Mouse (Mus musculus): Measurements from ENCODE around the gene Map2k1. TPM values are rescaled to one million over a fixed set of nuclear protein-coding genes. Genes with fewer than 3 reads are reported as not detected.
"Not testable (repeated sequence)": the region's sequence is repeated elsewhere in the genome, so short reads cannot be mapped to it uniquely, and the experiment has no call there.

Map2k1 gene
- polyA plus RNA-seq, 1 experiment from 2014 or later: 100 TPM

GRCm38 (mm10) chr9:64178974-64179646 lies 74.3 kb downstream of the Map2k1 start, which contains the start of gene Snapc5:
Gene Snapc5 (plus strand): TSS chr9:64179274.
- Histone ChIP-seq H3K36me3 (peaks cover 65% of the 10 kb centered on the region), H3K9me3 (replicated peaks) (no peaks in the 10 kb centered on the region), H3K4me1 (peaks cover 22% of the 10 kb centered on the region), H3K4me3 (replicated peaks) (peak within 1 kb of the TSS; percentile 76), H3K27me3 (no peaks in the 10 kb centered on the region), H3K4me2 (replicated peaks) (peak within 1 kb of the TSS; percentile 51), H3K9ac (peak within 1 kb of the TSS; percentile 53), H3K27ac (replicated peaks) (peak within 1 kb of the TSS; percentile 91)
- ATAC-seq (ENCODE audit: insufficient number of reproducible peaks, low FRiP score, low TSS enrichment, low read depth): peak; percentile 92
- WGBS: under 1% methylated on average over 35 of the region's 35 CpGs

- H3K4me3 ChIP-seq (replicated peaks): peak overlapping the region; percentile 76
- H3K4me2 ChIP-seq (replicated peaks): peak overlapping the region; percentile 51
- no peaks in the 10 kb centered on the region for H3K27me3 ChIP-seq
- 0 out of 2 replicates have a peak overlapping the region, but pooled peaks have one; percentile 53 for H3K9ac ChIP-seq
- peak overlapping the region; percentile 91 for H3K27ac ChIP-seq (replicated peaks)
- ATAC-seq (ENCODE audit: insufficient number of reproducible peaks, low FRiP score, low TSS enrichment, low read depth): 0 out of 2 replicates have a peak, but pooled peaks have one; percentile 55
- H3K36me3 ChIP-seq: peaks cover 65% of the 10 kb centered on the region
- H3K9me3 ChIP-seq (replicated peaks): no peaks in the 10 kb centered on the region
- WGBS: 28% methylated on average over 3 of the region's 3 CpGs
- peaks cover 24% of the 10 kb centered on the region for H3K4me1 ChIP-seq
These were observed 74.8 kb downstream of the Map2k1 start for GRCm38 (mm10) chr9:64178610-64178973.

- no peaks in the 10 kb centered on the region for H3K27me3 ChIP-seq
- no peak for ATAC-seq (ENCODE audit: insufficient number of reproducible peaks, low FRiP score, low TSS enrichment, low read depth)
- no peak overlapping the region for H3K27ac ChIP-seq (replicated peaks)
- H3K9ac ChIP-seq: no peak overlapping the region
- no peaks in the 10 kb centered on the region for H3K9me3 ChIP-seq (replicated peaks)
- peaks cover 39% of the 10 kb centered on the region for H3K36me3 ChIP-seq
- WGBS: 77% methylated on average over 11 of the region's 11 CpGs
- peaks cover 31% of the 10 kb centered on the region for H3K4me1 ChIP-seq
- H3K4me2 ChIP-seq (replicated peaks): no peak overlapping the region
- H3K4me3 ChIP-seq (replicated peaks): no peak overlapping the region
These were observed 78.1 kb downstream of the Map2k1 start for GRCm38 (mm10) chr9:64175378-64175777.

GRCm38 (mm10) chr9:64174766-64175165 lies 78.7 kb downstream of the Map2k1 start:
- H3K4me1 ChIP-seq: peaks cover 27% of the 10 kb centered on the region
- peaks cover 37% of the 10 kb centered on the region for H3K36me3 ChIP-seq
- no peaks in the 10 kb centered on the region for H3K27me3 ChIP-seq
- 62% methylated on average over 8 of the region's 8 CpGs for WGBS
- H3K27ac ChIP-seq (replicated peaks): no peak overlapping the region
- H3K4me2 ChIP-seq (replicated peaks): peak overlapping the region; percentile 75
- no peaks in the 10 kb centered on the region for H3K9me3 ChIP-seq (replicated peaks)
- ATAC-seq (ENCODE audit: insufficient number of reproducible peaks, low FRiP score, low TSS enrichment, low read depth): no peak
- H3K9ac ChIP-seq: 0 out of 2 replicates have a peak overlapping the region, but pooled peaks have one; percentile 94
- H3K4me3 ChIP-seq (replicated peaks): peak overlapping the region; percentile 96

GRCm38 (mm10) chr9:64174341-64174740 lies 79.1 kb downstream of the Map2k1 start:
- Histone ChIP-seq H3K27ac (replicated peaks) (no peak overlapping the region), H3K9ac (peak overlapping the region; percentile 94), H3K27me3 (no peaks in the 10 kb centered on the region), H3K36me3 (peaks cover 37% of the 10 kb centered on the region), H3K4me1 (peaks cover 25% of the 10 kb centered on the region), H3K9me3 (replicated peaks) (no peaks in the 10 kb centered on the region), H3K4me2 (replicated peaks) (peak overlapping the region; percentile 75), H3K4me3 (replicated peaks) (peak overlapping the region; percentile 96)
- no peak for ATAC-seq (ENCODE audit: insufficient number of reproducible peaks, low FRiP score, low TSS enrichment, low read depth)

- Histone ChIP-seq H3K27me3 (no peaks in the 10 kb centered on the region), H3K4me3 (replicated peaks) (peak overlapping the region; percentile 96), H3K36me3 (peaks cover 37% of the 10 kb centered on the region), H3K27ac (replicated peaks) (peak overlapping the region; percentile 99), H3K4me2 (replicated peaks) (peak overlapping the region; percentile 75), H3K9ac (peak overlapping the region; percentile 94), H3K4me1 (peaks cover 22% of the 10 kb centered on the region), H3K9me3 (replicated peaks) (no peaks in the 10 kb centered on the region)
- ATAC-seq (ENCODE audit: insufficient number of reproducible peaks, low FRiP score, low TSS enrichment, low read depth): no peak
- under 1% methylated on average over 16 of the region's 16 CpGs for WGBS
These were observed 79.7 kb downstream of the Map2k1 start for GRCm38 (mm10) chr9:64173666-64174220.

- Histone ChIP-seq H3K4me1 (peaks cover 21% of the 10 kb centered on the region), H3K4me2 (replicated peaks) (peak within 1 kb of the TSS; percentile 75), H3K36me3 (peaks cover 34% of the 10 kb centered on the region), H3K9ac (peak within 1 kb of the TSS; percentile 94), H3K27me3 (no peaks in the 10 kb centered on the region), H3K4me3 (replicated peaks) (peak within 1 kb of the TSS; percentile 96), H3K9me3 (replicated peaks) (no peaks in the 10 kb centered on the region), H3K27ac (replicated peaks) (peak within 1 kb of the TSS; percentile 99)
- peak; percentile 88 for ATAC-seq (ENCODE audit: insufficient number of reproducible peaks, low FRiP score, low TSS enrichment, low read depth)
- WGBS: under 1% methylated on average over 42 of the region's 42 CpGs
These were observed 80.4 kb downstream of the Map2k1 start, which contains the start of the genes Zwilch and Rpl4 for GRCm38 (mm10) chr9:64172816-64173665. Gene Zwilch (minus strand): TSS chr9:64173104. Gene Rpl4 (plus strand): TSS chr9:64173375.

GRCm38 (mm10) chr9:64172145-64172815 lies 81.2 kb downstream of the Map2k1 start:
- no peaks in the 10 kb centered on the region for H3K9me3 ChIP-seq (replicated peaks)
- WGBS: 2% methylated on average over 18 of the region's 18 CpGs
- H3K36me3 ChIP-seq: peaks cover 26% of the 10 kb centered on the region
- H3K4me2 ChIP-seq (replicated peaks): peak overlapping the region; percentile 75
- peaks cover 21% of the 10 kb centered on the region for H3K4me1 ChIP-seq
- peak overlapping the region; percentile 99 for H3K27ac ChIP-seq (replicated peaks)
- peak; percentile 27 for ATAC-seq (ENCODE audit: insufficient number of reproducible peaks, low FRiP score, low TSS enrichment, low read depth)
- no peaks in the 10 kb centered on the region for H3K27me3 ChIP-seq
- peak overlapping the region; percentile 96 for H3K4me3 ChIP-seq (replicated peaks)
- peak overlapping the region; percentile 74 for H3K9ac ChIP-seq

- not testable (repeated sequence) for H3K9me3 ChIP-seq (replicated peaks); H3K9ac ChIP-seq; H3K36me3 ChIP-seq; H3K27ac ChIP-seq (replicated peaks); H3K27me3 ChIP-seq; H3K4me3 ChIP-seq (replicated peaks); ATAC-seq (ENCODE audit: insufficient number of reproducible peaks, low FRiP score, low TSS enrichment, low read depth); H3K4me2 ChIP-seq (replicated peaks)
- peaks cover 16% of the 10 kb centered on the region for H3K4me1 ChIP-seq
- WGBS: 82% methylated on average over 3 of the region's 3 CpGs
These were observed 83.5 kb downstream of the Map2k1 start for GRCm38 (mm10) chr9:64169967-64170366.

- no peak overlapping the region for H3K4me3 ChIP-seq (replicated peaks)
- 88% methylated on average over 5 of the region's 5 CpGs for WGBS
- ATAC-seq (ENCODE audit: insufficient number of reproducible peaks, low FRiP score, low TSS enrichment, low read depth): no peak
- H3K27ac ChIP-seq (replicated peaks): no peak overlapping the region
- H3K4me1 ChIP-seq: no peaks in the 10 kb centered on the region
- peaks cover 32% of the 10 kb centered on the region for H3K36me3 ChIP-seq
- no peak overlapping the region for H3K9ac ChIP-seq
- no peak overlapping the region for H3K4me2 ChIP-seq (replicated peaks)
- no peaks in the 10 kb centered on the region for H3K27me3 ChIP-seq
- H3K9me3 ChIP-seq (replicated peaks): no peaks in the 10 kb centered on the region
These were observed 93.0 kb downstream of the Map2k1 start for GRCm38 (mm10) chr9:64160471-64160870.

All from embryonic facial prominence, embryonic 15.5 days (tissue).